Mouse (Mus musculus): ENCODE measurements around the gene Top1. TPM values are rescaled to one million over a fixed set of nuclear protein-coding genes. Genes with fewer than 3 reads are reported as not detected.

The Top1 gene
- polyA plus RNA-seq, 1 experiment from 2014 or later: 101 TPM

- Histone ChIP-seq H3K9ac (replicated peaks; ENCODE audit: low read depth, low read length) (no peak overlapping the region), H3K4me1 (replicated peaks; ENCODE audit: control insufficient read depth, insufficient read depth, low read length) (peaks cover 30% of the 10 kb centered on the region), H3K27me3 (replicated peaks; ENCODE audit: control insufficient read depth, insufficient read depth, low read length) (no peaks in the 10 kb centered on the region), H3K27ac (ENCODE audit: low read length) (no peak overlapping the region), H3K4me2 (ENCODE audit: low read length) (no peak overlapping the region), H3K4me3 (replicated peaks; ENCODE audit: low read length) (no peak overlapping the region), H3K36me3 (ENCODE audit: control insufficient read depth, insufficient read depth) (peaks cover 17% of the 10 kb centered on the region), H3K9me3 (ENCODE audit: control insufficient read depth, low read length) (no peaks in the 10 kb centered on the region)
- ATAC-seq: no peak
- WGBS: 89% methylated on average over 7 of the region's 7 CpGs
Observed at GRCm38 (mm10) chr2:160744040-160744822, 98.5 kb downstream of the Top1 start.

- Histone ChIP-seq H3K4me1 (replicated peaks; ENCODE audit: control insufficient read depth, insufficient read depth, low read length) (peaks cover 24% of the 10 kb centered on the region), H3K36me3 (ENCODE audit: control insufficient read depth, insufficient read depth) (peaks cover 19% of the 10 kb centered on the region), H3K4me2 (ENCODE audit: low read length) (no peak overlapping the region), H3K27me3 (replicated peaks; ENCODE audit: control insufficient read depth, insufficient read depth, low read length) (no peaks in the 10 kb centered on the region), H3K9ac (replicated peaks; ENCODE audit: low read depth, low read length) (no peak overlapping the region), H3K4me3 (replicated peaks; ENCODE audit: low read length) (no peak overlapping the region), H3K27ac (ENCODE audit: low read length) (no peak overlapping the region), H3K9me3 (ENCODE audit: control insufficient read depth, low read length) (no peaks in the 10 kb centered on the region)
- ATAC-seq: no peak
- whole genome bisulfite sequencing: 89% methylated on average over 5 of the region's 5 CpGs
Observed at GRCm38 (mm10) chr2:160744823-160745210, 99.1 kb downstream of the Top1 start.

- no peak for ATAC-seq
- peaks cover 19% of the 10 kb centered on the region for H3K36me3 ChIP-seq (ENCODE audit: control insufficient read depth, insufficient read depth)
- H3K4me1 ChIP-seq (replicated peaks; ENCODE audit: control insufficient read depth, insufficient read depth, low read length): peaks cover 17% of the 10 kb centered on the region
- H3K9me3 ChIP-seq (ENCODE audit: control insufficient read depth, low read length): no peaks in the 10 kb centered on the region
- WGBS: 95% methylated on average over 1 of the region's 1 CpGs
- no peak overlapping the region for H3K4me3 ChIP-seq (replicated peaks; ENCODE audit: low read length)
- no peak overlapping the region for H3K9ac ChIP-seq (replicated peaks; ENCODE audit: low read depth, low read length)
- H3K27me3 ChIP-seq (replicated peaks; ENCODE audit: control insufficient read depth, insufficient read depth, low read length): no peaks in the 10 kb centered on the region
- no peak overlapping the region for H3K27ac ChIP-seq (ENCODE audit: low read length)
- H3K4me2 ChIP-seq (ENCODE audit: low read length): no peak overlapping the region
Observed at GRCm38 (mm10) chr2:160745497-160745896, 99.8 kb downstream of the Top1 start.

- 96% methylated on average over 5 of the region's 5 CpGs for WGBS
- H3K36me3 ChIP-seq (ENCODE audit: control insufficient read depth, insufficient read depth): peaks cover 23% of the 10 kb centered on the region
- H3K9me3 ChIP-seq (ENCODE audit: control insufficient read depth, low read length): no peaks in the 10 kb centered on the region
- H3K4me3 ChIP-seq (replicated peaks; ENCODE audit: low read length): no peak overlapping the region
- H3K4me1 ChIP-seq (replicated peaks; ENCODE audit: control insufficient read depth, insufficient read depth, low read length): peaks cover 5% of the 10 kb centered on the region
- no peak for ATAC-seq
- no peaks in the 10 kb centered on the region for H3K27me3 ChIP-seq (replicated peaks; ENCODE audit: control insufficient read depth, insufficient read depth, low read length)
- H3K4me2 ChIP-seq (ENCODE audit: low read length): no peak overlapping the region
- no peak overlapping the region for H3K9ac ChIP-seq (replicated peaks; ENCODE audit: low read depth, low read length)
- no peak overlapping the region for H3K27ac ChIP-seq (ENCODE audit: low read length)
Observed at GRCm38 (mm10) chr2:160746637-160747036, 100.9 kb downstream of the Top1 start.

- 85% methylated on average over 10 of the region's 10 CpGs for WGBS
- ATAC-seq: 0 out of 2 replicates have a peak, but pooled peaks have one; percentile 15
Observed at GRCm38 (mm10) chr2:160747075-160747474, 101.4 kb downstream of the Top1 start.

GRCm38 (mm10) chr2:160756583-160757203, 111.0 kb downstream of the Top1 start:
- Histone ChIP-seq H3K9ac (replicated peaks; ENCODE audit: low read depth, low read length) (no peak overlapping the region), H3K27me3 (replicated peaks; ENCODE audit: control insufficient read depth, insufficient read depth, low read length) (no peaks in the 10 kb centered on the region), H3K4me2 (ENCODE audit: low read length) (no peak overlapping the region), H3K27ac (ENCODE audit: low read length) (no peak overlapping the region), H3K9me3 (ENCODE audit: control insufficient read depth, low read length) (no peaks in the 10 kb centered on the region), H3K36me3 (ENCODE audit: control insufficient read depth, insufficient read depth) (peaks cover 74% of the 10 kb centered on the region), H3K4me3 (replicated peaks; ENCODE audit: low read length) (no peak overlapping the region), H3K4me1 (replicated peaks; ENCODE audit: control insufficient read depth, insufficient read depth, low read length) (no peaks in the 10 kb centered on the region)
- ATAC-seq: no peak
- WGBS: 91% methylated on average over 6 of the region's 6 CpGs

More at GRCm38 (mm10) chr2:160747075-160747474, 101.4 kb downstream of the Top1 start:
- Histone ChIP-seq H3K27ac (ENCODE audit: low read length) (no peak overlapping the region), H3K27me3 (replicated peaks; ENCODE audit: control insufficient read depth, insufficient read depth, low read length) (no peaks in the 10 kb centered on the region), H3K9me3 (ENCODE audit: control insufficient read depth, low read length) (no peaks in the 10 kb centered on the region), H3K4me1 (replicated peaks; ENCODE audit: control insufficient read depth, insufficient read depth, low read length) (peaks cover 4% of the 10 kb centered on the region), H3K36me3 (ENCODE audit: control insufficient read depth, insufficient read depth) (peaks cover 27% of the 10 kb centered on the region), H3K4me3 (replicated peaks; ENCODE audit: low read length) (no peak overlapping the region), H3K9ac (replicated peaks; ENCODE audit: low read depth, low read length) (no peak overlapping the region), H3K4me2 (ENCODE audit: low read length) (no peak overlapping the region)

- WGBS: 87% methylated on average over 9 of the region's 9 CpGs
- H3K36me3 ChIP-seq (ENCODE audit: control insufficient read depth, insufficient read depth): peaks cover 55% of the 10 kb centered on the region
- no peaks in the 10 kb centered on the region for H3K27me3 ChIP-seq (replicated peaks; ENCODE audit: control insufficient read depth, insufficient read depth, low read length)
- H3K4me2 ChIP-seq (ENCODE audit: low read length): no peak overlapping the region
- no peak overlapping the region for H3K4me3 ChIP-seq (replicated peaks; ENCODE audit: low read length)
- no peak for ATAC-seq
- no peaks in the 10 kb centered on the region for H3K4me1 ChIP-seq (replicated peaks; ENCODE audit: control insufficient read depth, insufficient read depth, low read length)
- no peak overlapping the region for H3K9ac ChIP-seq (replicated peaks; ENCODE audit: low read depth, low read length)
- H3K9me3 ChIP-seq (ENCODE audit: control insufficient read depth, low read length): no peaks in the 10 kb centered on the region
- no peak overlapping the region for H3K27ac ChIP-seq (ENCODE audit: low read length)
Observed at GRCm38 (mm10) chr2:160760433-160761184, 114.9 kb downstream of the Top1 start.

- WGBS: 96% methylated on average over 3 of the region's 3 CpGs
- no peaks in the 10 kb centered on the region for H3K27me3 ChIP-seq (replicated peaks; ENCODE audit: control insufficient read depth, insufficient read depth, low read length)
- H3K9me3 ChIP-seq (ENCODE audit: control insufficient read depth, low read length): no peaks in the 10 kb centered on the region
- H3K4me3 ChIP-seq (replicated peaks; ENCODE audit: low read length): no peak overlapping the region
- H3K4me2 ChIP-seq (ENCODE audit: low read length): no peak overlapping the region
- H3K4me1 ChIP-seq (replicated peaks; ENCODE audit: control insufficient read depth, insufficient read depth, low read length): no peaks in the 10 kb centered on the region
- no peak overlapping the region for H3K9ac ChIP-seq (replicated peaks; ENCODE audit: low read depth, low read length)
- ATAC-seq: no peak
- H3K27ac ChIP-seq (ENCODE audit: low read length): no peak overlapping the region
- H3K36me3 ChIP-seq (ENCODE audit: control insufficient read depth, insufficient read depth): peaks cover 33% of the 10 kb centered on the region; the same call in 1 of the 2 replicates
Observed at GRCm38 (mm10) chr2:160763816-160764215, 118.1 kb downstream of the Top1 start.

GRCm38 (mm10) chr2:160764386-160764785, 118.7 kb downstream of the Top1 start:
- H3K4me2 ChIP-seq (ENCODE audit: low read length): no peak overlapping the region
- H3K27me3 ChIP-seq (replicated peaks; ENCODE audit: control insufficient read depth, insufficient read depth, low read length): no peaks in the 10 kb centered on the region
- no peak overlapping the region for H3K9ac ChIP-seq (replicated peaks; ENCODE audit: low read depth, low read length)
- no peaks in the 10 kb centered on the region for H3K9me3 ChIP-seq (ENCODE audit: control insufficient read depth, low read length)
- ATAC-seq: no peak
- peaks cover 28% of the 10 kb centered on the region; the same call in 1 of the 2 replicates for H3K36me3 ChIP-seq (ENCODE audit: control insufficient read depth, insufficient read depth)
- no peak overlapping the region for H3K27ac ChIP-seq (ENCODE audit: low read length)
- H3K4me1 ChIP-seq (replicated peaks; ENCODE audit: control insufficient read depth, insufficient read depth, low read length): no peaks in the 10 kb centered on the region
- H3K4me3 ChIP-seq (replicated peaks; ENCODE audit: low read length): no peak overlapping the region
- WGBS: 89% methylated on average over 2 of the region's 2 CpGs
